Mouse (Mus musculus): ENCODE data around the gene Ifit1bl2. TPM values are rescaled to one million over a fixed set of nuclear protein-coding genes. Genes with fewer than 3 reads are reported as not detected.
"Not testable (repeated sequence)": the region's sequence is repeated elsewhere in the genome, so short reads cannot be mapped to it uniquely, and the experiment has no call there.

Gene Ifit1bl2
- polyA plus RNA-seq, 1 experiment from 2014 or later = 0.08 TPM

GRCm38 (mm10) chr19:34605472-34605871 is 35.1 kb downstream of the Ifit1bl2 start:
- H3K4me2 ChIP-seq = no peak overlapping the region
- no peaks in the 10 kb centered on the region for H3K9me3 ChIP-seq (replicated peaks)
- no peaks in the 10 kb centered on the region for H3K4me1 ChIP-seq
- WGBS = 86% methylated on average over 3 of the region's 3 CpGs
- no peak overlapping the region for H3K9ac ChIP-seq
- no peak overlapping the region for H3K27ac ChIP-seq
- no peak overlapping the region for H3K4me3 ChIP-seq
- no peaks in the 10 kb centered on the region for H3K36me3 ChIP-seq (ENCODE audit: poor library complexity, severe bottlenecking)
- 0 out of 2 replicates have a peak, but pooled peaks cover 2% of the 10 kb centered on the region for H3K27me3 ChIP-seq
- no peak for ATAC-seq

- not testable (repeated sequence) for H3K4me2 ChIP-seq; H3K36me3 ChIP-seq (ENCODE audit: poor library complexity, severe bottlenecking); H3K9me3 ChIP-seq (replicated peaks); ATAC-seq; H3K27me3 ChIP-seq; H3K27ac ChIP-seq; H3K9ac ChIP-seq; H3K4me3 ChIP-seq; H3K4me1 ChIP-seq
- 37% methylated on average over 1 of the region's 1 CpGs for WGBS
Observed at GRCm38 (mm10) chr19:34601888-34602287, 38.7 kb downstream of the Ifit1bl2 start, which contains the start of gene Ifit1bl1. Gene Ifit1bl1 (minus strand): TSS chr19:34601956.

GRCm38 (mm10) chr19:34599250-34599649 is 41.3 kb downstream of the Ifit1bl2 start:
- H3K27ac ChIP-seq; H3K36me3 ChIP-seq (ENCODE audit: poor library complexity, severe bottlenecking); H3K4me3 ChIP-seq; H3K4me2 ChIP-seq; H3K4me1 ChIP-seq; ATAC-seq; H3K9me3 ChIP-seq (replicated peaks); H3K27me3 ChIP-seq; H3K9ac ChIP-seq: not testable (repeated sequence)

GRCm38 (mm10) chr19:34598341-34598740 is 42.2 kb downstream of the Ifit1bl2 start:
- Histone ChIP-seq H3K36me3 (ENCODE audit: poor library complexity, severe bottlenecking) (no peaks in the 10 kb centered on the region), H3K9me3 (replicated peaks) (no peaks in the 10 kb centered on the region), H3K27ac (no peak overlapping the region), H3K9ac (no peak overlapping the region), H3K27me3 (no peaks in the 10 kb centered on the region), H3K4me3 (no peak overlapping the region), H3K4me1 (no peaks in the 10 kb centered on the region), H3K4me2 (no peak overlapping the region)
- ATAC-seq = no peak
- 82% methylated on average over 2 of the region's 2 CpGs for WGBS

- no peaks in the 10 kb centered on the region for H3K4me1 ChIP-seq
- no peak overlapping the region for H3K9ac ChIP-seq
- H3K9me3 ChIP-seq (replicated peaks) = no peaks in the 10 kb centered on the region
- H3K4me2 ChIP-seq = no peak overlapping the region
- H3K4me3 ChIP-seq = no peak overlapping the region
- H3K36me3 ChIP-seq (ENCODE audit: poor library complexity, severe bottlenecking) = no peaks in the 10 kb centered on the region
- no peak for ATAC-seq
- H3K27ac ChIP-seq = no peak overlapping the region
- no peaks in the 10 kb centered on the region for H3K27me3 ChIP-seq
Observed at GRCm38 (mm10) chr19:34596811-34597210, 43.7 kb downstream of the Ifit1bl2 start.

GRCm38 (mm10) chr19:34594523-34594922 is 46.0 kb downstream of the Ifit1bl2 start:
- WGBS = 82% methylated on average over 3 of the region's 3 CpGs
- ATAC-seq; H3K27me3 ChIP-seq; H3K4me3 ChIP-seq; H3K36me3 ChIP-seq (ENCODE audit: poor library complexity, severe bottlenecking); H3K9ac ChIP-seq; H3K27ac ChIP-seq; H3K4me2 ChIP-seq; H3K4me1 ChIP-seq; H3K9me3 ChIP-seq (replicated peaks): not testable (repeated sequence)

- no peak overlapping the region for H3K27ac ChIP-seq
- H3K4me2 ChIP-seq = no peak overlapping the region
- H3K9me3 ChIP-seq (replicated peaks) = no peaks in the 10 kb centered on the region
- H3K4me3 ChIP-seq = no peak overlapping the region
- no peaks in the 10 kb centered on the region for H3K4me1 ChIP-seq
- H3K9ac ChIP-seq = no peak overlapping the region
- H3K36me3 ChIP-seq (ENCODE audit: poor library complexity, severe bottlenecking) = no peaks in the 10 kb centered on the region
- ATAC-seq = no peak
- no peaks in the 10 kb centered on the region for H3K27me3 ChIP-seq
- WGBS = 91% methylated on average over 2 of the region's 2 CpGs
Observed at GRCm38 (mm10) chr19:34593456-34593855, 47.1 kb downstream of the Ifit1bl2 start.

- Histone ChIP-seq H3K4me1 (no peaks in the 10 kb centered on the region), H3K4me2 (no peak overlapping the region), H3K4me3 (no peak overlapping the region), H3K27ac (no peak overlapping the region), H3K36me3 (ENCODE audit: poor library complexity, severe bottlenecking) (no peaks in the 10 kb centered on the region), H3K27me3 (no peaks in the 10 kb centered on the region), H3K9ac (no peak overlapping the region), H3K9me3 (replicated peaks) (no peaks in the 10 kb centered on the region)
- ATAC-seq = no peak
Observed at GRCm38 (mm10) chr19:34588959-34589358, 51.6 kb downstream of the Ifit1bl2 start.

GRCm38 (mm10) chr19:34587898-34588692 is 52.4 kb downstream of the Ifit1bl2 start:
- not testable (repeated sequence) for H3K4me3 ChIP-seq; ATAC-seq; H3K9me3 ChIP-seq (replicated peaks); H3K27ac ChIP-seq; H3K27me3 ChIP-seq; H3K4me1 ChIP-seq; H3K9ac ChIP-seq; H3K36me3 ChIP-seq (ENCODE audit: poor library complexity, severe bottlenecking); H3K4me2 ChIP-seq
- WGBS = 90% methylated on average over 8 of the region's 12 CpGs

GRCm38 (mm10) chr19:34585740-34586458 is 54.6 kb downstream of the Ifit1bl2 start:
- H3K9me3 ChIP-seq (replicated peaks); H3K27ac ChIP-seq; H3K4me2 ChIP-seq; H3K4me1 ChIP-seq; H3K27me3 ChIP-seq; ATAC-seq; H3K4me3 ChIP-seq; H3K9ac ChIP-seq; H3K36me3 ChIP-seq (ENCODE audit: poor library complexity, severe bottlenecking): not testable (repeated sequence)
- 73% methylated on average over 5 of the region's 5 CpGs for WGBS

GRCm38 (mm10) chr19:34583126-34583766 is 57.3 kb downstream of the Ifit1bl2 start, which contains the start of gene Ifit3:
Gene Ifit3 (plus strand): TSS chr19:34583531.
- H3K4me3 ChIP-seq; H3K9me3 ChIP-seq (replicated peaks); H3K36me3 ChIP-seq (ENCODE audit: poor library complexity, severe bottlenecking); H3K27ac ChIP-seq; H3K4me1 ChIP-seq; H3K27me3 ChIP-seq; H3K9ac ChIP-seq; ATAC-seq; H3K4me2 ChIP-seq: not testable (repeated sequence)
- 82% methylated on average over 2 of the region's 2 CpGs for WGBS

- ATAC-seq; H3K27ac ChIP-seq; H3K4me1 ChIP-seq; H3K9ac ChIP-seq; H3K36me3 ChIP-seq (ENCODE audit: poor library complexity, severe bottlenecking); H3K27me3 ChIP-seq; H3K4me3 ChIP-seq; H3K9me3 ChIP-seq (replicated peaks); H3K4me2 ChIP-seq: not testable (repeated sequence)
- WGBS = 81% methylated on average over 2 of the region's 2 CpGs
Observed at GRCm38 (mm10) chr19:34582696-34583095, 57.8 kb downstream of the Ifit1bl2 start.
